Mouse (Mus musculus): ENCODE measurements around the gene Cxcl2.
A peak's percentile ranks its signal among the peaks of the same experiment; 100 is the strongest.

The Cxcl2 gene

DNA sequence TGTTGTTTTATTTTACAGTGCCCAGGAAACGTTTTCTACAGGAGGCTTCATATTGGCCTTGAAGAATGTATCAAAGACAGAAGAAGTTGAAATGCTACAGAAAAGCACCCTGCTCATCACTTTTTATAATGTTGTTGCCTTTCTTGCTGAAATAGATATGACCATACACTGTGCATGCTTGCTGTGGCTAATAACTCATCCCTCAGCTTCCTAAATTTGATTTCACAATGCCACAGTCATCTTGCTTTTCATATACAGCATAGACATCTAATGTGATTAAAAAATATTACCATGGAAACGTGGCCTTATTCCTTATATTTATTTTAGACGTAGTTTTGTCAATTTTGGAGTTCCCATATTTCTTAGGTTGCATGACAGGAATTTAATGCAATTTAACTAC, 6.2 kb upstream of the Cxcl2 start:
- DNase-seq = no peak

DNA sequence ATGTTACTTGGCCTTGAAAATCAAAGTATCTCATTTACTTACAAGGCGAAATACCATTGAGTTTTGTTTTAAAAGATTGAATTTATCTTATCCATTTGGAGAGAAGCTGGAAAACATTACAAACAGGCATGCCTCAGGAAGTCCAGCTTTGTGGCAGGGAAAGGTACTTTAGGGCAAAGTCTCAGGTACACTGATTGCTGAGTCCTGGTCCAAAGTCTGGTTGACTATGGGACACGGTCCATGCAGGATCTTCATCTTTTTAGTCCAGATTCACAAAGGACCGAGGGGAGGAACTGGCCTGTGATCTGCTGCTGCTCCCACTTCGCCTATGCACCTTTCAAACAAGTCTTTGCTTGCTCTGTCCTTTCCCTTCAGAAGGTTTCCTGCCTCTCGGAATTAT, 4.4 kb upstream of the Cxcl2 start:
- no peak for DNase-seq

DNA sequence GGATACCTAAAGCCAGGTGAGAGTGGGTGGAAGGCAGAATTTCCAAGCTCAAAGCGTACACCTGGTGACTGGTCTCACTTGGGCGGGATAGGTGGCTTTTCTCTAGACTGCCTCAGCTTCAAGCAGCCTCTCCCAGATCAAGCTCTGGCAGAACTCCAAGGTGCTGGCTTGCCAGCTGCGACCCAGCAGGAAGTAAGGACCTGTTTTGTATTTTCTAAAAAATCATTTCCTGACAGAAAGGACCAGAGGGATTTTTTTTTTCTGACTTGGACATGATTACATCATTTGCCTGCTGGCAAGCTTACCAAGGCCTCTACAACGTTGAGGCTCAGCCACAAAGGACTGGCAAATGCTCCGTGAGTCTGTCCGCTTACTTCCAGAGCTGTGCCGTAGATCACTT, 3.5 kb upstream of the Cxcl2 start:
- DNase-seq = no peak

GRCm38 (mm10) chr5:90900688-90901087, 3.0 kb upstream of the Cxcl2 start:
- DNase-seq = no peak

GRCm38 (mm10) chr5:90902380-90903260, 1.1 kb upstream of the Cxcl2 start:
- no peak for DNase-seq

GRCm38 (mm10) chr5:90908983-90909382, 5.3 kb downstream of the Cxcl2 start:
- no peak for DNase-seq

DNA sequence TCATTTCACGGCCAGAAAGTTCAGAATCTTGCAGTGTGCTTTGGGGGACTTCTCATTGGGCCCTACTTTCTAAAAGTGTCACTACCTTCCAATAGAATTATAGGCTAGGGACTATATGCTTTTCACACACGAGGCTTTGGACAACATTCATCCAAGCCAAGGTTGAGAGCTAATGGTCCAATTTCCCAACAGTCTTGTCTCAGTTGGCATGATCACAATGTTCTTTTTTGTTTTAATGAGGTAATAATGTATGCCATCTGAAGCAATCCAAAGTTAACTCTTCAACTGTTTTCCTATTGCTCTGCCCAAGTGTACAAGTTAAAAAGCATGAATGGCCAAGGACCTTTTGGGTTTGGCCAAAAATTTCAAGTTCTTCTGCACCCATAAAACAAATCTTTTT, 15.8 kb downstream of the Cxcl2 start:
- no peak for DNase-seq

- DNase-seq = no peak
These were observed 19.3 kb downstream of the Cxcl2 start for GRCm38 (mm10) chr5:90922958-90923357.

DNA sequence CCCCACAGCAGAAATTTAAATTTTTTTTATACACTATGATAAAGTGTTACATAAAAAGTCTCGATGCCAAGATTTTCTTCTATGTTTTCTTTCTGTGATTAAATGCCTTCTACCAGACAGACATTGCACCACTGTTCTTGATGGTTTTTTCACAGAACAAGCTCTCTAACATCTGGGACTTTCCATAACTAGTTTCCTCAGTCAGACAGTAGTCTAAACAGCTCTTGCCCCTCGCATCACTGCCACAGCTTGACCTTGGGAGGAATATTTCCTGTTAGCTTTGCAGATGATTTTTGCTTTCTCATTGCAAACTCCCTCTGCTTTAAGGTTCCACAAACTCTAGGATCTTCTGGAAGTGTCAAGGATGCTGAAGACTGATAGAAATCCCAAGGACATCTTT, 26.9 kb downstream of the Cxcl2 start:
- DNase-seq = no peak

- DNase-seq = peak; percentile 75
These were observed 27.5 kb downstream of the Cxcl2 start, which contains the start of gene Mthfd2l for GRCm38 (mm10) chr5:90930971-90931851. Gene Mthfd2l (plus strand): TSS chr5:90931117.

GRCm38 (mm10) chr5:90931911-90932310, 28.2 kb downstream of the Cxcl2 start:
- DNase-seq = no peak

- no peak for DNase-seq
These were observed 33.0 kb downstream of the Cxcl2 start for GRCm38 (mm10) chr5:90936706-90937105.

DNA sequence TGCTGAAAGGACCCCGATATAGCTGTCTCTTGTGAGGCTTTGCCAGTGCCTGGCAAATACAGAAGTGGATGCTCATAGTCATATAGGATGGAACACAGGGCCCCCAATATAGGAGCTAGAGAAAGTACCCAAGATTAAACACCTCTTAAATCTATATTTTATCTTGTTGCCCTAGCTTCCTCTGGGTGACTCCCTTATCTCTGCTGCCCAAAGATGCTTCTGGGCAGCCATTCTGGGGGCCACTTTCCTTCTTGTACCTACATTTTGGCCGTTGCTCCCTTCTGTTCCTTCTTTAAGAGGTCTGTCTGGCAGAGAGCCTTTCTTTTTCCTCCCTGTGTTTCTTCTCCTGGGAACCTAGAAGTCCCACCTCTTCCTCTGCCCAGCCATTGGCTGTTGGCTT, 41.8 kb downstream of the Cxcl2 start:
- DNase-seq = no peak

GRCm38 (mm10) chr5:90949499-90949898, 45.8 kb downstream of the Cxcl2 start:
- no peak for DNase-seq

DNA sequence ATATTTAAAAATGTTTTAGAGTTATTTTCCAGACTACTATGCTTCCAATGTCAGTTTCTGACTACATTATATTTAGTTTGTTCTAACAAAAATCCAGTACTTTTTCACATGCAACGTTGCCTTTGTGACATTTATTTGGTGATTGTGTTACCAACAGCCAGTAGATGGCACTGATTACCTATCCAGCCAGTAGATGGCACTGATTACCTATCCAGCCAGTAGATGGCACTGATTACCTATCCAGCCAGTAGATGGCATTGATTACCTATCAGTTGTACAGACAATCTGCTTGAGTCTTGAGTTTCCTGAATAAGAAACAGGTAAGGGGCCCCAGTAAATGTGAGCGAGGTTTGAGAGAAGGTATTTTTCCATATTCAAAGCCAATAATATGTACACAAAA, 47.8 kb downstream of the Cxcl2 start:
- DNase-seq = peak; percentile 72

DNA sequence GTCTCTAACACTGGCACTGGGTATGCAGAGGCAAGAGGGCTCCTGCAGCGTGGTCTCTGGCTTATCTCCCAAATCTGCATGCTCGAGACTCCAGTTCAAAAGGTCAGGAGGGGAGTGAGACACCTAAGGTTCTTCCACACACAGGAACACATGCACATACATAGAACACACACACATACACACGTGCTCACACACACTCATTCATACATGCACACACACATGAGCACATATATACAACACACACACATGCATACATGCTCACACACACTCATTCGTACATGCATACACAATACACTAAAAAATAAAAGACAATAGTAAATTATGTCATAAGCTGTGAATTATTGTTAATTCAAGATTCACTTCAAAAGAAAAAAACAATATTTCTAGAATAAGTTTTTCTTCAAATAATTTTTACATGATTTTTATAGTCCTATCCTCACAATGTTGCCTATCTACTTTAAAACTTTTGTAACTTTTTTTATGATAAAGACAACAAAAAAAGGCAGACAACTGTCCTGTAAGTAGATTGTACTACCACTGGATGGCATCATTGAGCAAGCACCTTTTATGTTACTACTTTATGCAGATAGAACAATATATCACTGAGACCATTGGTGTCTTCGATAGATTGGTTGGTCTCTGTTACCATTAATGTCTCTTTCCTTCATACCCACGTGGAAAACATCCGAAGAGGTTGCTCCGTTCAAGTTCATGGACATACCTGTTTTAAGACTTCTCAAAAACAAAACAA, 49.2 kb downstream of the Cxcl2 start:
- no peak for DNase-seq

Data from layer of hippocampus, adult 9-11 months (tissue).